Mouse (Mus musculus) myocyte (in vitro differentiated cells): Measurements from ENCODE around the gene Adrm1.

ENCODE experiments used
- E2F4 ChIP-seq: IDR thresholded peaks from one replicate; pipeline ENCODE4 v1.6.1; 2011; ENCODE audit warnings: mild to moderate bottlenecking, control low read depth, moderate library complexity; ENCODE audit not compliant: insufficient read depth
- MAX ChIP-seq: IDR thresholded peaks from one replicate; pipeline ENCODE4 v1.6.1; 2011; ENCODE audit warnings: low read depth, mild to moderate bottlenecking, control low read depth
- MYOD1 ChIP-seq, 3 experiments: IDR thresholded peaks; one replicate each; pipeline ENCODE4 v1.6.1; 2011; ENCODE audit warnings: control low read depth in 2 of 3, low read depth in 2 of 3, mild to moderate bottlenecking in 2 of 3, moderate library complexity in 1 of 3; ENCODE audit not compliant: insufficient read length in 2 of 3, control insufficient read depth in 1 of 3
- MYOG ChIP-seq, 3 experiments: IDR thresholded peaks; one replicate each; pipeline ENCODE4 v1.6.1; 2011; ENCODE audit warnings: control low read depth in 2 of 3, low read depth in 2 of 3, mild to moderate bottlenecking in 2 of 3; ENCODE audit not compliant: insufficient read length in 2 of 3, control insufficient read depth in 1 of 3, insufficient read depth in 1 of 3
- POLR2A ChIP-seq: IDR thresholded peaks from one replicate; pipeline ENCODE4 v1.6.1; 2011; ENCODE audit warnings: low read depth, mild to moderate bottlenecking, control low read depth, moderate library complexity; ENCODE audit not compliant: insufficient read length
- POLR2AphosphoS2 ChIP-seq: IDR thresholded peaks from one replicate; pipeline ENCODE4 v1.6.1; 2011; ENCODE audit warnings: low read depth, control low read depth; ENCODE audit not compliant: insufficient read length
- SRF ChIP-seq: IDR thresholded peaks from one replicate; pipeline ENCODE4 v1.6.1; 2011; ENCODE audit warnings: low read depth; ENCODE audit not compliant: control insufficient read depth, insufficient read length
- TCF12 ChIP-seq: IDR thresholded peaks from one replicate; pipeline ENCODE4 v1.6.1; 2011; ENCODE audit warnings: mild to moderate bottlenecking, control low read depth; ENCODE audit not compliant: poor library complexity, insufficient read depth, severe bottlenecking
- TCF3 ChIP-seq: IDR thresholded peaks from one replicate; pipeline ENCODE4 v1.6.1; 2011; ENCODE audit warnings: low read depth, control low read depth; ENCODE audit not compliant: insufficient read length
- USF1 ChIP-seq: IDR thresholded peaks from one replicate; pipeline ENCODE4 v1.6.1; 2011; ENCODE audit warnings: low read depth, mild to moderate bottlenecking, control low read depth, moderate library complexity

GRCm38 (mm10) chr2:180184752-180185109, 13.4 kb downstream of the Adrm1 start:
- no peak for TF ChIP-seq TCF12
- no peak for TF ChIP-seq POLR2A
- TF ChIP-seq SRF: no peak
- TF ChIP-seq MYOD1 (IDR thresholded peaks at IDR 0.05; ENCODE audit: control insufficient read depth in 1 of 3, insufficient read length in 2 of 3, low read depth in 2 of 3): no peak
- no peak for TF ChIP-seq POLR2AphosphoS2
- TF ChIP-seq MYOG (IDR thresholded peaks at IDR 0.05; ENCODE audit: control insufficient read depth in 1 of 3, insufficient read depth in 1 of 3, insufficient read length in 2 of 3, low read depth in 2 of 3): no peak
- TF ChIP-seq MAX: no peak
- TF ChIP-seq USF1: no peak
- no peak for TF ChIP-seq E2F4
- TF ChIP-seq TCF3: no peak
